Mouse (Mus musculus): ENCODE measurements around the gene Tmem168. TPM values are rescaled to one million over a fixed set of nuclear protein-coding genes. Genes with fewer than 3 reads are reported as not detected.

Gene Tmem168
- polyA plus RNA-seq, 1 experiment from 2014 or later = 42.1 TPM

GRCm38 (mm10) chr6:13617110-13617509, 9.2 kb upstream of the Tmem168 start:
- Histone ChIP-seq H3K4me1 (replicated peaks; ENCODE audit: control insufficient read depth, insufficient read depth, low read length) (no peaks in the 10 kb centered on the region), H3K27me3 (ENCODE audit: control insufficient read depth, insufficient read depth, low read length) (no peaks in the 10 kb centered on the region), H3K9me3 (ENCODE audit: control insufficient read depth, low read length) (no peaks in the 10 kb centered on the region), H3K9ac (ENCODE audit: low read depth, low read length) (no peak overlapping the region), H3K4me3 (ENCODE audit: low read depth, low read length) (no peak overlapping the region), H3K27ac (ENCODE audit: low read depth, low read length) (no peak overlapping the region), H3K4me2 (replicated peaks; ENCODE audit: low read depth, low read length) (no peak overlapping the region), H3K36me3 (ENCODE audit: control insufficient read depth, insufficient read depth, low read length) (no peaks in the 10 kb centered on the region)
- ATAC-seq (ENCODE audit: low FRiP score) (no peak), DNase-seq (ENCODE audit: low spot score) (no peak)
- 93% methylated on average over 3 of the region's 3 CpGs for WGBS

GRCm38 (mm10) chr6:13614568-13614967, 6.7 kb upstream of the Tmem168 start:
- no peak overlapping the region for H3K27ac ChIP-seq (ENCODE audit: low read depth, low read length)
- no peaks in the 10 kb centered on the region for H3K27me3 ChIP-seq (ENCODE audit: control insufficient read depth, insufficient read depth, low read length)
- no peak overlapping the region for H3K9ac ChIP-seq (ENCODE audit: low read depth, low read length)
- WGBS = 81% methylated on average over 3 of the region's 3 CpGs
- no peaks in the 10 kb centered on the region for H3K4me1 ChIP-seq (replicated peaks; ENCODE audit: control insufficient read depth, insufficient read depth, low read length)
- no peak for ATAC-seq (ENCODE audit: low FRiP score)
- DNase-seq (ENCODE audit: low spot score) = no peak
- H3K9me3 ChIP-seq (ENCODE audit: control insufficient read depth, low read length) = no peaks in the 10 kb centered on the region
- no peaks in the 10 kb centered on the region for H3K36me3 ChIP-seq (ENCODE audit: control insufficient read depth, insufficient read depth, low read length)
- no peak overlapping the region for H3K4me2 ChIP-seq (replicated peaks; ENCODE audit: low read depth, low read length)
- no peak overlapping the region for H3K4me3 ChIP-seq (ENCODE audit: low read depth, low read length)

- Histone ChIP-seq H3K9ac (ENCODE audit: low read depth, low read length) (no peak overlapping the region), H3K27ac (ENCODE audit: low read depth, low read length) (no peak overlapping the region), H3K4me2 (replicated peaks; ENCODE audit: low read depth, low read length) (no peak overlapping the region), H3K4me3 (ENCODE audit: low read depth, low read length) (no peak overlapping the region), H3K27me3 (ENCODE audit: control insufficient read depth, insufficient read depth, low read length) (no peaks in the 10 kb centered on the region), H3K4me1 (replicated peaks; ENCODE audit: control insufficient read depth, insufficient read depth, low read length) (no peaks in the 10 kb centered on the region), H3K36me3 (ENCODE audit: control insufficient read depth, insufficient read depth, low read length) (no peaks in the 10 kb centered on the region), H3K9me3 (ENCODE audit: control insufficient read depth, low read length) (no peaks in the 10 kb centered on the region)
- no peak for ATAC-seq (ENCODE audit: low FRiP score)
- DNase-seq (ENCODE audit: low spot score) = no peak
- 83% methylated on average over 3 of the region's 3 CpGs for WGBS
Observed at GRCm38 (mm10) chr6:13613671-13614070, 5.8 kb upstream of the Tmem168 start.

- 94% methylated on average over 2 of the region's 2 CpGs for WGBS
- Histone ChIP-seq H3K4me2 (replicated peaks; ENCODE audit: low read depth, low read length) (no peak overlapping the region), H3K4me3 (ENCODE audit: low read depth, low read length) (no peak overlapping the region), H3K27ac (ENCODE audit: low read depth, low read length) (no peak overlapping the region), H3K9ac (ENCODE audit: low read depth, low read length) (no peak overlapping the region), H3K27me3 (ENCODE audit: control insufficient read depth, insufficient read depth, low read length) (no peaks in the 10 kb centered on the region), H3K9me3 (ENCODE audit: control insufficient read depth, low read length) (no peaks in the 10 kb centered on the region), H3K36me3 (ENCODE audit: control insufficient read depth, insufficient read depth, low read length) (no peaks in the 10 kb centered on the region), H3K4me1 (replicated peaks; ENCODE audit: control insufficient read depth, insufficient read depth, low read length) (no peaks in the 10 kb centered on the region)
- no peak for ATAC-seq (ENCODE audit: low FRiP score)
- DNase-seq (ENCODE audit: low spot score) = no peak
Observed at GRCm38 (mm10) chr6:13610869-13611268, 3.0 kb upstream of the Tmem168 start.

DNA sequence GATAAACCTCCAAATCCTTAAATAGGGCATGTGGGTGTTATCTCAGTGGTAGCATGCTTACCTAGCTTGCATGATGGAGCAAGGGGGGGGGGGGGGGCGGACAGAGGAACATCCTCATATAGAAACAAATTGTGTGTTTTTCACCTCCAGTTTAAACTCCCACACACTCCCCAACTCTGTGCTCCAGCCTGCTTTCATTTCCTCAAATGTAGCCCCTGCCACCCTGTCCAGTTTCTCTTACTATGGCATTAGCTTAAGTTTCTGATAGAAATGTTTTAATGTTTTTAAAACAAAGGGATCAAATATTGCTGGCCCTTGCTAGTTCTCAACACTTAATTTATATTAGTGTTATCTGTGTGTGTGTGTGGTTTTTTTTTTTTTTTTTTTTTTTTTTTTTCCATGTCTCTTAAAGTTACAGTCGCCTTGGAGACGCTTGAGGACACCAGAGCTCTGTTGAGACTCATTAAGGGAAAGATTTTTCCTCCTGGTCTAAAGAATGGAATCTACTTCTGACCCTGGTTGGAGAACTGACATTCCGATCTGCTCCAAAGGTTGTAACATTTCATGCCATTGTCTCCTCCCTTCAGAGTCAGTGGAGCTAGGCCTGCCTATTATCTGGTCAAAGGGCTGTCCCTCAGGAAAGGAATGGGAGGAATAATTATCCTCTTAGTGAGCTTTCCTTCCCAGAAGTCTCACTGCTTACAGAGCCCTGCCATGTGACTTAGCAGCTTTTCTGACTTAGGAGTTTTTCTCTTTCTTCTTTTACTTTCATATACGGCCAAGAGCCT, 1.6 kb upstream of the Tmem168 start:
- Histone ChIP-seq H3K9ac (ENCODE audit: low read depth, low read length) (no peak overlapping the region), H3K36me3 (ENCODE audit: control insufficient read depth, insufficient read depth, low read length) (no peaks in the 10 kb centered on the region), H3K9me3 (ENCODE audit: control insufficient read depth, low read length) (no peaks in the 10 kb centered on the region), H3K27me3 (ENCODE audit: control insufficient read depth, insufficient read depth, low read length) (no peaks in the 10 kb centered on the region), H3K4me1 (replicated peaks; ENCODE audit: control insufficient read depth, insufficient read depth, low read length) (no peaks in the 10 kb centered on the region), H3K27ac (ENCODE audit: low read depth, low read length) (no peak overlapping the region), H3K4me3 (ENCODE audit: low read depth, low read length) (no peak overlapping the region), H3K4me2 (replicated peaks; ENCODE audit: low read depth, low read length) (no peak overlapping the region)
- WGBS = 56% methylated on average over 5 of the region's 5 CpGs
- ATAC-seq (ENCODE audit: low FRiP score) = no peak
- DNase-seq (ENCODE audit: low spot score) = no peak

DNA sequence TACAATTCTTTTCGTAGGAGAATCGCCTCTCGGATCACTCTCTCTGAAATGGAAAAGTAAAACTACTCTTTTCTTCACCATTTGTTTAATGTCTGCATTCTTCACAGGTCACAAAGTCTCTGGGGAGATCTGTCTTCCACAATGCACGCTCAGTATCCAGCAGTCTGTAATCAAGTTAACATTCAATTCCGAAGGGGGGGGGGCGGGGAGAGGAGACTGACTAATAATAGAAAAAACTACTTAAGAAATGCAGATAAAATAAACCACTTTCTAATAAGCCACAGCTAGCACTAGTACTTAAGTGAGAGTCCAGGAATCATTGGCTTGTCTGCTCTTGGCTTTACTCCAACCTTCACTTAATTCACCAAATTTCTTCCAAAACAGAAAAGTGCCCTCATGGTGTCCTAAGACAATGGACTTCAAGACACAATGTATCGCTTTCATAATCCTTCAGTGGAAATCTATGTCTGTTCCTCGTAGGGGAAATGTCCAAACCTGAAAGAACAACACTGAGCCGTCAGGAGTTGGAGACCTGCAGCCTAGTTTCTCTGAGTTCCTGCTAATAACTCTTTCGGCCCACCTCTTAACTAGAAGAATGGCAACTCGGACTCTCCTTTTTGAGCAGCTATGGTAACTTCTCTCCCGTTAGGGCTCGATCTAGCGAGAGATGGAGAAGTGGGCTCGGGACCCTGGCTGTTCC, 829 bp downstream of the Tmem168 start:
- ATAC-seq (ENCODE audit: low FRiP score) (no peak; the same call in 1 of the 2 replicates), DNase-seq (ENCODE audit: low spot score) (no peak)
- Histone ChIP-seq H3K27me3 (ENCODE audit: control insufficient read depth, insufficient read depth, low read length) (no peaks in the 10 kb centered on the region), H3K9me3 (ENCODE audit: control insufficient read depth, low read length) (no peaks in the 10 kb centered on the region), H3K4me3 (ENCODE audit: low read depth, low read length) (peak overlapping the region; percentile 70), H3K36me3 (ENCODE audit: control insufficient read depth, insufficient read depth, low read length) (0 out of 2 replicates have a peak, but pooled peaks cover 1% of the 10 kb centered on the region), H3K9ac (ENCODE audit: low read depth, low read length) (peak overlapping the region; percentile 91), H3K27ac (ENCODE audit: low read depth, low read length) (peak overlapping the region; percentile 94), H3K4me2 (replicated peaks; ENCODE audit: low read depth, low read length) (peak overlapping the region; percentile 62), H3K4me1 (replicated peaks; ENCODE audit: control insufficient read depth, insufficient read depth, low read length) (no peaks in the 10 kb centered on the region)
- 17% methylated on average over 15 of the region's 15 CpGs for WGBS

- no peaks in the 10 kb centered on the region for H3K9me3 ChIP-seq (ENCODE audit: control insufficient read depth, low read length)
- WGBS = 77% methylated on average over 4 of the region's 4 CpGs
- no peaks in the 10 kb centered on the region for H3K27me3 ChIP-seq (ENCODE audit: control insufficient read depth, insufficient read depth, low read length)
- H3K4me1 ChIP-seq (replicated peaks; ENCODE audit: control insufficient read depth, insufficient read depth, low read length) = no peaks in the 10 kb centered on the region
- ATAC-seq (ENCODE audit: low FRiP score) (no peak), DNase-seq (ENCODE audit: low spot score) (no peak)
- 0 out of 2 replicates have a peak, but pooled peaks cover 4% of the 10 kb centered on the region for H3K36me3 ChIP-seq (ENCODE audit: control insufficient read depth, insufficient read depth, low read length)
- no peak overlapping the region; the same call in 1 of the 2 replicates for H3K4me2 ChIP-seq (replicated peaks; ENCODE audit: low read depth, low read length)
- H3K27ac ChIP-seq (ENCODE audit: low read depth, low read length) = no peak overlapping the region
- peak overlapping the region; percentile 70; the same call in 1 of the 2 replicates for H3K4me3 ChIP-seq (ENCODE audit: low read depth, low read length)
- no peak overlapping the region for H3K9ac ChIP-seq (ENCODE audit: low read depth, low read length)
Observed at GRCm38 (mm10) chr6:13606394-13606793, 1.5 kb downstream of the Tmem168 start.

- WGBS = 92% methylated on average over 6 of the region's 6 CpGs
- H3K9ac ChIP-seq (ENCODE audit: low read depth, low read length) = no peak overlapping the region
- 0 out of 2 replicates have a peak, but pooled peaks cover 4% of the 10 kb centered on the region for H3K36me3 ChIP-seq (ENCODE audit: control insufficient read depth, insufficient read depth, low read length)
- DNase-seq (ENCODE audit: low spot score) = no peak
- no peak overlapping the region for H3K4me2 ChIP-seq (replicated peaks; ENCODE audit: low read depth, low read length)
- H3K27me3 ChIP-seq (ENCODE audit: control insufficient read depth, insufficient read depth, low read length) = no peaks in the 10 kb centered on the region
- ATAC-seq (ENCODE audit: low FRiP score) = no peak
- H3K4me1 ChIP-seq (replicated peaks; ENCODE audit: control insufficient read depth, insufficient read depth, low read length) = no peaks in the 10 kb centered on the region
- no peak overlapping the region for H3K4me3 ChIP-seq (ENCODE audit: low read depth, low read length)
- H3K9me3 ChIP-seq (ENCODE audit: control insufficient read depth, low read length) = no peaks in the 10 kb centered on the region
- H3K27ac ChIP-seq (ENCODE audit: low read depth, low read length) = no peak overlapping the region
Observed at GRCm38 (mm10) chr6:13603134-13603533, 4.8 kb downstream of the Tmem168 start.

All from hindbrain, embryonic 11.5 days (tissue).